ENCODE assay signal across 8 mouse cellular contexts in genomic region chr1:159396515-159396914, GRCm38 (mm10).
DNase-seq lines count a peak whose midpoint lies in the region; ATAC-seq and TF ChIP-seq lines count a peak whose summit lies in the region.

No protein-coding gene starts in this region.

- no peak for ATAC-seq in liver, embryonic 15.5 days (ENCODE audit: insufficient read depth)
- no peak for ATAC-seq in monocyte, adult 5-6 weeks (replicated peaks; ENCODE audit: insufficient number of reproducible peaks, low FRiP score, low TSS enrichment, poor library complexity, severe bottlenecking)

- no peak overlapping the region for H3K4me3 ChIP-seq in liver, embryonic 15.5 days (replicated peaks)
- peak overlapping the region; percentile 28; the same call in 1 of the 2 replicates for H3K4me3 ChIP-seq in olfactory bulb, adult 2 months (ENCODE audit: insufficient read depth, low read depth, low read length)

- H3K4me1 ChIP-seq in liver, embryonic 15.5 days (replicated peaks) = no peaks in the 10 kb centered on the region
- H3K4me1 ChIP-seq in olfactory bulb, adult 2 months (ENCODE audit: control insufficient read depth, insufficient read depth, low read length) = peaks cover 17% of the 10 kb centered on the region

- H3K27ac ChIP-seq in liver, embryonic 15.5 days (replicated peaks) = no peak overlapping the region
- H3K27ac ChIP-seq in olfactory bulb, adult 2 months (ENCODE audit: insufficient read depth, low read depth, low read length) = no peak overlapping the region

- no peaks in the 10 kb centered on the region for H3K36me3 ChIP-seq in liver, embryonic 15.5 days (replicated peaks)

- peak; percentile 82 for TF ChIP-seq CTCF in olfactory bulb, adult 2 months (IDR thresholded peaks at IDR 0.05; ENCODE audit: insufficient read depth, low read depth, low read length)

- peak; percentile 21 for DNase-seq in CD4-positive helper T cell, adult 2 months (ENCODE audit: low read depth, low spot score)
- peak; percentile 81 for DNase-seq in NIH3T3 (ENCODE audit: low read depth)
- peak; percentile 33 to 60 for DNase-seq in cerebellum, postnatal 36 days
- DNase-seq in gastrocnemius, postnatal 4 days (ENCODE audit: low spot score in 2 of 2) = peak; percentile 25 to 34
- DNase-seq in kidney, adult 9 months = peak; percentile 32

- 7% methylated on average over 9 of the region's 9 CpGs for WGBS in liver, embryonic 15.5 days (ENCODE audit: insufficient replicate concordance)
- 3% methylated on average over 9 of the region's 9 CpGs for WGBS in olfactory bulb, adult 2 months

- no peak overlapping the region for H3K9ac ChIP-seq in liver, embryonic 15.5 days

- peak overlapping the region; percentile 36 for H3K4me2 ChIP-seq in liver, embryonic 15.5 days

- H3K9me3 ChIP-seq in liver, embryonic 15.5 days (replicated peaks) = no peaks in the 10 kb centered on the region

- no peaks in the 10 kb centered on the region for H3K27me3 ChIP-seq in liver, embryonic 15.5 days

- no peak for TF ChIP-seq POLR2A in olfactory bulb, adult 2 months (IDR thresholded peaks at IDR 0.05; ENCODE audit: insufficient read depth, low read depth, low read length)

Comparison
In these comparisons a context has a peak if more than half of its experiments do, and no peak if none do; other contexts are left out.
1. DNase-seq: peak in every context shown above with its lines; median percentile 81 in NIH3T3; 46 in cerebellum, postnatal 36 days; 32 in kidney, adult 9 months; 30 in gastrocnemius, postnatal 4 days; 21 in CD4-positive helper T cell, adult 2 months.